Mouse (Mus musculus) spleen, postnatal 14 days (tissue): ENCODE measurements around the gene Tbl3.

Experiments used
- DNase-seq, 2 experiments: peaks; one replicate each; pipeline ENCODE4 v3.0.0; 2021 to 2022; ENCODE audit warnings: low spot score in 2 of 2

Tbl3 gene

DNA sequence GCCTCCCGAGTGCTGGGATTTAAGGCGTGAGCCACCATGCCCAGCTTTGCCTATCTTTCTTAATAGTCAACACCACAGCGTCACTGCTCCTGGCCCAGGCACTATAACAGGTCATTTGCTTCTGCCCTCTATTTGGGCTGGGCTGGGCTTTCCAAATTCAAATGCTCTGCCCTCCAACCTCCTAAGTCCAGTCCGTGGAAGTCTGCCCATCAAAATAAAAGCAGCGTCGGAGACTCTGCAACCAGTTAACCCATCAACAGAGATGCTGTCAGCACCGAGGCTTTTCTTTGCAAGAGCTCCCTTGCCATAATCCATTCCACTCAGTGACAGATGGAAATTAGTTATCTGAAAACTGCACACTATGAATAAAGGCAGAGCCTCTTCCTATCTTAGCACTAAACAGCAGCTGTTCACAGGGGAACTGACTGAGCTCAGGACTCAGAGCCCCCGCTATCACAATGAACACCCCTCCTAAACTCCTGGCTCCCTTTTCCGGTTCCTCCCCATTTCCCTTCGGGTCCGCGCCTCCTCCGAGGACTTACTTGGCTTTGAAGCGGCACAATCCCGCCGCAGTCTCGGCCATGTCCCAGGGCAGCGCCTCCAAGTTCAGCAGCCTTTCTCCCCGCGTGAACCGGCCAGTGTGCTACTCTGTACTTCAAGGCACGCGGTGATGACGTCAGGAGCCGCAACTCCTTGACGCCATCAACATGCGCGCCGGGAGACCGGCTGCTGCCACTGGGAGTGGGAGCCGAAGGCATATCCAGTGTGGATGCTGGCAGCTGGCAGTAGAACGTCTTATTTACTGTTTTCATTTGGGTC is at the start of gene Tbl3:
TSS of gene Tbl3 (minus strand) at position 679 of the 819 bp plus-strand sequence.
- DNase-seq, result peak; percentile 78 to 92

DNA sequence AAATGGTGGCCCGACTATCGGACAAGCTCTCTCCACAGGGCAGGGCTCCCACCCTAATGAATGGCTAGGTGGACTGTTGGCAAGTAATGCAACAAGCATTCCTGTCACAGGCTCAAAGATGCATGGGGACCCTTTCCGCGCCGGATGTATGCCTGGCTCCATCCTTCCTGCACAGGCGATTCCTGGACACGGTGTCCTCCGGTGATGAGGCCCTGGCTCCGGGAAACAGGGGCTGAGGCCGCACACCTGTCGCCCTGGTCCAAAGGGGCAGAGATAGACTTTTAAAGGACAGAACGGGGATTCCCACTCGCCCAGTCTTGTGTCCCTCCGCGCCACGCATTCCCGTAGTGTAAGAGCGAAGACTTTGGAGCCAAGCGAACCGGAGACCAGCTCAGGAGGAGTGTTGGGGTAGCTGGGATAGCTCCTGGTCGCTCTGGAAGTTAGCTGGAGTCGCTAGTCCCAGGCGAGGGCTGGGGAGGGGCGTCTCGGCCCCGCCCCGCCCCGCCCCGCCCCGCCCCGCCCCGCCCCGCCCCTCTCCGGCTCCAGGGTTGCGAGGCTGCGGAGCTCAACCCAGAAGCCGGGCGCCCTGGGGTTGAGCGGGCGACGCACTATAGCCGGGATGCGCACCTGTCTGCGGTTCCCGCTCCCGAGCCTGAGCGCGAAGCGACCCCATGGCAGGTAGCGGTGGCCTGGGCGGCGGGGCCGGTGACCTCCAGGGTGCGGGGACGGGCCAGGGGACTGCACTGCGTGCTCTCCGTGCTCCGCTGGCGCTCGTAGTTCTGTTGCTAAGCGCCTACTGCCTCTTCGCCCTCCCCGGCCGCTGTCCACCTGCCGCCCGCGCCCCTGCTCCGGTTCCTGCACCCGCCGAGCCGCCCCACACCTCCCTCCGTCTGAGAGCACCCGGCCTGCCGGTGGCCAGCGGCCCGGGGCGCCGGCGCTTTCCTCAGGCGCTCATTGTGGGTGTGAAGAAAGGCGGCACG is 45.2 kb upstream of the Tbl3 start, which contains the start of gene Hs3st6:
TSS of gene Hs3st6 (plus strand) at position 574 of the 980 bp plus-strand sequence.
- no peak for DNase-seq

DNA sequence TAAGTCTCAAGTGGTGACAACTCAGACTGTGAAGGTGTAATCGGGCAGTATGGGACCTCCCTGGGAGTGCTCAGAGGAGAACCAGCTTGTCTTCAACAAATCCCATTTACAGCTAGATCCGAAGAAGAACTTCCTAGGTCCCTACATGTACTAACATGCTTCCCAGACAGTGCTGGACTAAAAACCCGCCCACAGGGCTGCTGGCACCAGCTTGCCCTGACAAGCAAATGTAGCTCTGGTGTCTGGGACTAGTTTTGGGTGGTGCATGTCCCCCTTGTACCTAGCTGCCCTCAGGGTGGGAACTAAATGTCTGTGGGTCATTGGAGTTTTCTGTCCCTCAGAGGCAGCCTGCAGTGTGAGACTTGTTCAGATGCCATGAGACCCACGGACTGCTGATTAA is 44.1 kb upstream of the Tbl3 start:
- DNase-seq, result no peak

DNA sequence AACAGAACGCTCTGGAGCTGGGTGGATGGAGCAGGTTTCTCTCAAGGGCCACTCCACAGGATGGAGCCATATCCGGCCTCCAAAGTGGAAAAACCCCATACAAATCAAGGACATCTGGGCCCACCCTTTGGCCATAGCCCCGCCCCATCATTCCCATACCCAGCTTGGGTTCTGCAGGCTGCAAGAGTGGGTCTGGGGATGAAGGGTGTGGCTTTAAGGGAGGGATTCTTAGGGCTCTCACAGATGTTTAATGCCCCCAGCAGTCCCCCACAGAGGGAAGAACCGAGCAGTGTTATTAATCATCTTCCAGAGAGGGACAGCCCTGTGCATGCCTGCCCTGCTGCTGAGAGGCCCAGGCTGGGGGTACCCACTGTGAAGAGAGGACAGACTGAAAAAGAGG is 39.5 kb upstream of the Tbl3 start:
- DNase-seq, result no peak

DNA sequence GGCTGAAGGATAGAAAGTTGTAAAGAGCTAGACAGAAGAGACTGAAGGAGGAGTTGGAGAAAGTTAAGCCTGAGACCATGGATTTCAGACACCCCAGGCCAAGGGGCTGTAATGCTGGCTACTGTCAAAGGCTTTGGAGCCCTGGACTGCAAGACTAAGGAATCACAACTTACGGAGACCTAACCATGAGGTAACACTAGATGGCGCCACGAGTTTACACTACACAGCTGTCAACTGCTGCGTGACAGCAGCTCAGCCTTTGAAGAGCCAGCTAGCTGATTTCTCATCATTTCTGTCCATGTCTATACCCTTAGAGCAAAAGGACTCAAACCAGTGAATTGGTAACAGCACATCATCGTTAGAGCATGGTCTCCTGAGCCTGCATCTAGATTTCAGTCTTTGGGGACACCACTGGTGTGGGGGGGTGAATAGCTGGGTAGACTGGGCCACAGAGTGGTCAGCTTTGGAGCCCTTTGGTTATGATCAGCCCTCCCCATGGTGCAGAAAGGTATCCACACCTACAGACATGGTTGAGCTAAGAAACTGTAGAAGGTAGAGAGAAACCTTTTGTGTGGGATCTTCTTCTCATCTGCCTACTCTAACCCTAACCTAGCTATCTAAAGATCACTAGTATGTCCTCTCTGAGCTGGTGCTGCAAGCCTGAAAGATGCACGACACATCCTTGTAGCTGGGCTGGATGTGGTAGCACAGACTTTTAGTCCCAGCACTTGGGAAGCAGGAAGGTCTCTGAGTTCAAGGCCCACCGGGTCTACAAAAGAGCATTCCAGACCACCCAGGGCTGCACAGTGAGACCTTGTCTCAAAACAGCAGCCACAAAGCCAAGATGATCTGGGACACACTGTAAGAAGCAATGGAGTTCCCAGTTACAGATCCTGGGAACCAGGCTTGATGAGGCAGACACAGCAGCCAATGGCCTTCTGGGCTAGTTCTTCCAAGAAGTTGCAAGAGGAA is 38.4 kb upstream of the Tbl3 start:
- DNase-seq, result peak; percentile 57 to 79

DNA sequence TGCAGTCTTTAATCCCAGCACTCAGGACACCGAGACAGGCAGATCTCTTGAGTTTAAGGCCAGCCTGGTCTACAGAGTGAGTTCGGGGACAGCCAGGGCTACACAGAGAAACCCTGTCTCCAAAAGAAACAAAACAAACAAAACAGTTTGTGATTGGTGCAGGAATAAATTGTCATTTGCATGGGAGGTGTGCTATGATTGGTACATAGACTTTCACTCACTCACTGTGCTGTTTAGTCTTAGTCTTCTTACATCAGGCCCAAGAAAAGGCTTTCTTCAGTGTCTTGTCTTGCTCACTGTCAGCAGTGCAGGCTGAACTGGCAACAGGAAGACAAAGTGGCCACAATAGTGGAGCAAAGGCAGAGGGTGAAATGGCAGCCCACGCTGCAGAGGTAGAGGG is 36.9 kb upstream of the Tbl3 start:
- DNase-seq, result no peak

DNA sequence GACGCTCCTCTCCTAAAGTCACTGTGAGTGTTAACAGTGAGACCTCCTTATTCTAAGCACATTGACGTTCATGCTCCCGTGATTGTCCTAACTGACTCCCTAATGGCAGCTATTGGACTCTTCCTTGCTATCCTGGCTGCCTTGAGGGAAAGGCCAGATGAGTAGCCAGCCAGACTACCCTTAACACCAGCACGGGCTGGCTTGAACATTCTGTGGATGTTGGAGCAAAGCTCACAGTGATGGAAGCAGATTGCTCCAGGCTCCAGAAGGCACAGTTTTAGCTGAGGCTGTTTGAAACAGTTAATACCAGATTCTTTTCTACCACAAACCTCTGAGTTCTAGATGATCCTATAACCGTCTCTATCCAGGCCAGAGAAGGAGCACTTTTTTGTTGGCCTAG is 36.4 kb upstream of the Tbl3 start:
- no peak for DNase-seq

DNA sequence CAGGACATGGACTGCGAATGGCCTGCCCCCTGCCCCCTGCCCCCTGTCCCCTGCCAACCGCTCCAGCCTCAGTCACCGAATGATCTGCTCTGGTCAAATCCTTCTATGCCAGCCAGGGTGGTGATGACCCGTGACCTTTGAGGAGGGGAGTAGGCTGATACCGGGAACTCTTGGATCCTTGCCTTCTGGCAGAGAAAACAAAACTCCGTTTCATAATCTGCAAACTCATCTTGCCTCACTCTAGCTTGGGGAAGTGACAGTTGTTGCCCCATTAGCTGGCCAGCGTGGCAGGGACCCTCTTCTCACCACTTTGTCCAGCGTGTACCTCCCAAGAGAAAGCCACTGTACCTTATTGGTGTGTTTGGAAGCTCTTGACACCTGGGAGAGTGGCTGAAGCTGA is 34.8 kb upstream of the Tbl3 start:
- no peak for DNase-seq

DNA sequence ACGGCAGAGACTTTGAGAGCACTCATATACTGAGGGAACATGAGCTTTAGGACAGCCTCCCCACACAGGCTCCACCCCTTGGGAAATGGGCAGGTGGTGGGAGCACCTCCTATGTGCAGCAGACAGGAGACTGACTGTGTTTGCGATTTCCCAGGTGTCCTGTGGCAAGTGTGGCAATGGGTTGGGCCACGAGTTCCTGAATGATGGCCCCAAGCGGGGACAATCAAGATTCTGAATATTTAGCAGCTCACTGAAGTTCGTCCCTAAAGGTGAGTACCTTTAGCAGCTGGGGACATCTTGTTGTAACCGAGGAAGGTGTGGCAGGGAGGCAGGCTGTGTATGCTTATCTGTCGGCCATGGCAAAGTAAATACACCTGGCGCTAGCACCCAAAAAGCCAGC is 32.5 kb upstream of the Tbl3 start:
- no peak for DNase-seq

DNA sequence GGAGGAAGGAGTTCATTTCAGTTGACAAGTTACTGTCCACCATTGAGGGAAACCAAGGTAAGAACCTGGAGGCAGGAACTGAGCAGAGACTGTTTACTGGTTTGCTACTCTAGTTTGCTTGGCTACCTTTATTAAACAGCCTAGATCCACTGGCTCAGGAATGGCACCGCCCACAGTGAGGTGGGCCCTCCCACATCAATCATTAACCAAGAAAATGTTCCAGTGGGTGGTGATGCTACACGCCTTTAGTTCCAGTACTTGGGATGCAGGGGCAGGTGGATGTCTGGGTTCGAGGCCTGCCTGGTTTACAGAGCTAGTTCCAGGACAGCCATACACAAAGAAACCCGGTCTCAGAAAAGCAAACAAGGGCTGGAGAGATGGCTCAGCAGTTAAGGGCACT is 30.8 kb upstream of the Tbl3 start:
- no peak for DNase-seq

DNA sequence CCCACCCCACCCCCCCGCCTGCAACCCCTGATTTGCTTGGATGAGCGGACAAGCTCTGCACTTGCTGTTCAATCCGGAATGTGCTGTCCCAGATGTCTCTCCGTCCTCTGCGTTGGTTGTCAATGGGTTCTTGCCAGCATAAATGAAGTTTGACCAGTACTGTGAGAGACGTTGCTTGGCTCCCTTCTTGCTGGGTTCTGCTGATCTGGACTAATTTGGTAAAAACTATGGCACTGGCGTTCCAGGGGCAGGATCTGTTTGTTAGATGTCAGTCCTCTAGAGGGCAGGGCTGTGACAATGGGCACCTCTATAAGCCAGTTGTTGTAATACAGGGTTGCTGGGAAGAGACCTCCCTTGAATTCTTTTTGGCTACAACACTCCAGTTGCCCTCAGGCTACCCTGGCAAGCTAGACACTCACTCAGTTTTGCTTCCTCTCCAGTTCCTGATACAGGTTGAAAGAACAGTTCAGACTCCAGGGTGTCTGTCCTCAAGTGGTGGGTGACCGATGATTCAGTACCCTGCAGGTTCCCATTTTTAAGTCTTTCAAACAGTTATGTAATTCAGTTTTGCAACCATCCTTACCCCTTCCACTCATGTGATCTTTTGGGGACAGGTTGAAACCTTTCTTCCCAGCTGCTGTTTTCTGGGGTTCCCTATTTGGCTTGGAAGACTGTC is 29.8 kb upstream of the Tbl3 start:
- no peak for DNase-seq

DNA sequence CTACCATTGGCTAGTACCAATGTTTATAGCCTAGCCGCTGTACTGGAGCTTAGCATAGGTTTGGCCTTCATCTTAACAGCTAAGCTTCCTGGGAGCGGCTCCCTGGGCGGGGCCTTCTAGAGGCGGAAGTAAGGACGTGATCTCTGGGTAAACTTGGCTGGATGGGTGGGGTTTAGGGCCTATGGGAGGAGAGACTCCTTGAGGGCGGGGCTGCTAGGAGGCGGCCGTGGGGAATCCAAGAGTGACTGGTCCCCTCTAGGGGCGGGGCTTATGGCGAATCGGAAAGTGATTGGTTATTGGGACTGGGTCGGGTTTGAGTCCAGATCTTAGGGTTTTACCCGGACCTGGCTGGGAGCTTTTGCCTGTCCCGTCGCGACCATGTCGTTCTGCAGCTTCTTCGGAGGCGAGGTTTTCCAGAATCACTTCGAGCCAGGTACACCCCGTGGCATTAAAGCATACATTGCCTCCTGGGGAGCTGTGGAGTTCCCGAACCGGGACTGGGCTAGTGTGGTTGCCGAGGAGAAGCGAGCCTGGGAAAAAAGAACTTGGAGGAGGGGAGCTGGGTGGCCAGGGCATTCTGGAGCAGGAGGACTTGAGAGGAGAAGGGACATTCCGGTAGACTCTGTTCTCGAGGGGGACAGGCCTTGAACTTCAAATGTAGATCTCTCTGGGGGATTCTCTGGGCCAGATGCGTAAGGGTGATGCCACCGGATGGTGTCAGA is 29.0 kb upstream of the Tbl3 start, which contains the start of gene Msrb1:
TSS of gene Msrb1 (plus strand) at position 313 of the 722 bp plus-strand sequence.
- DNase-seq, result peak; percentile 91 to 92

DNA sequence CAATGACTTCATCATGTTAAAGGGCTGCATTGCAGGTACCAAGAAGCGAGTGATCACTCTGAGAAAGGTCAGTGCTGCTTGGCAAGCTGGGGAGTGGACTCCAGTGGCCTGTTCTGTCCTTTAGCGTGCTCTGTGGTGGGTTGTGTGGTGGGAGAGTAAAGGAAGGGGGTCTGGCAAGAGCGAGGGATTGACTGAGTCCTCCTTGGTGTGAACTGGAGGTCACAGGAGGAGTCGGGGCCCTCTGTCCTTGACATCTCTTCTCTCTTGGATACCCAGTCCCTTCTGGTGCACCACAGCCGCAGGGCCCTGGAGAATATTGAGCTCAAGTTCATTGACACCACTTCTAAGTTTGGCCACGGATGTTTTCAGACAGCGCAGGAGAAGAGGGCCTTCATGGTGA is 28.0 kb upstream of the Tbl3 start:
- no peak for DNase-seq

DNA sequence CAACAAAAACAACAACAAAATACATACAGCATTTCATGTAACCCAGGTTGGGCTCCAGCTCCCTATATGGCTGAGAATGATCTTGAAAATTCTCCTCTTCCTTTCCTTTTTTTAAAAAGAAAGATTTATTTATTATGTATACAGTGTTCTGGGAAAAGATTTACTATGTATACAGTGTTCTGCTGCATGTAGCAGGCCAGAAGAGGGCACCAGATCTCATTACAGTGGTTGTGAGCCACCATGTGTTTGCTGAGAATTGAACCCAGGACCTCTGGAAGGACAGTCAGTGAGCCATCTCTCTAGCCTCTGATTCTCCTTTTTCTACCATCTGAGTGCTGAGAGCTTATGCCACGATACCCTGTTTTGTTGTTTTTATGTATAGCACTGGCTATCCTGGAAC is 27.1 kb upstream of the Tbl3 start:
- no peak for DNase-seq

DNA sequence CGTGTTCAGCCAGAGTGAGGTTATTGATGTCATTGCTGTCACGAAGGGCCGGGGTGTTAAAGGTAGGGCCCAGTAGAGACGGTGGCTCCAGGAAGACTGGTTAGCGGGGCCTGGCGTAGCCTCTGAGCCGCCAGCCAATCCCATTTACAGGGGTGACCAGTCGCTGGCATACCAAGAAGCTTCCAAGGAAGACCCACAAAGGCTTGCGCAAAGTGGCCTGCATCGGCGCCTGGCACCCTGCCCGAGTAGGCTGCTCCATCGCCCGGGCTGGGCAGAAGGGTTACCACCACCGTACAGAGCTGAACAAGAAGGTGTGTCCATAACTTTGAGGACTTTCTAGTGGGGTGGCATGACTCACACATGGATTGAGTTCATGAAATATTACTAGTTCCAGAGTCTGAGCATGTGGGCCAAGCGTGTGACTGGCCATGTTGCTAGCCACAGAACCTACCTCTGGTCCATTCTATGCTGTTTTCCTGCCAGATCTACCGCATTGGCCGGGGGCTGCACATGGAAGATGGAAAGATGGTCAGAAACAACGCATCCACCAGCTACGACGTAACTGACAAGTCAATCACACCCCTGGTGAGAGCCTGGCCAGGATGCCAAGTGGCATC is 26.1 kb upstream of the Tbl3 start:
- no peak for DNase-seq

DNA sequence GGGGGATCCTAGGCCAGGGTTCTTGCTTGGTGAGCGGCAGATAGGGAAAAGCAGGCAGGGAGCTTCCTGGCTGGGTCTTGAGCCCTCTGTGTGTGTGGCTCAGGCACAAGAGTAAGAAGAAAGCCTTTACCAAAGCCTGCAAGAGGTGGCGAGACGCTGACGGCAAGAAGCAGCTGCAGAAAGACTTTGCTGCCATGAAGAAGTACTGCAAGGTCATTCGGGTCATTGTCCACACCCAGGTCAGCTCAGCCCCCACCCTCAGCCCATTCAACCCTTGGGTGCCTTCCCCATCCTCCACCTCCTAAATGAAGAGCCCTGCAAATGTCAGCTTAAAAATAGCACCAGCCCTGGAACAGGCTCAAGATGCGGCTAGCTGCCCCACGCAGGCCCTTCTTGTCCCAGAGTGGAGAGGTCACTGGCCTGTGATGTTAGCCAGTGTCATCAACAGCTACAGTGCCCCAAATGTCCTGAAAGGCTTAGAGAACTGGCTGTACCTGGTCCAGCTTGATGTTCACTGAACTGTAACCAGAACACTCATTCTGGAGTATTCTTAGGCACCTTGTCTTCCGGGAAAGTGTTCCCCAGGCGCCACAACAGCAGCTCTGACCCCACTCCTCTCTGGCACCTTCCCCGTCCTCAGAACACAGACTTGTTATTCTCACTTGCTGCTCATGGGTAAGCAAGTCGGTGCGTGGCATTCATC is 24.9 kb upstream of the Tbl3 start:
- DNase-seq, result no peak

DNA sequence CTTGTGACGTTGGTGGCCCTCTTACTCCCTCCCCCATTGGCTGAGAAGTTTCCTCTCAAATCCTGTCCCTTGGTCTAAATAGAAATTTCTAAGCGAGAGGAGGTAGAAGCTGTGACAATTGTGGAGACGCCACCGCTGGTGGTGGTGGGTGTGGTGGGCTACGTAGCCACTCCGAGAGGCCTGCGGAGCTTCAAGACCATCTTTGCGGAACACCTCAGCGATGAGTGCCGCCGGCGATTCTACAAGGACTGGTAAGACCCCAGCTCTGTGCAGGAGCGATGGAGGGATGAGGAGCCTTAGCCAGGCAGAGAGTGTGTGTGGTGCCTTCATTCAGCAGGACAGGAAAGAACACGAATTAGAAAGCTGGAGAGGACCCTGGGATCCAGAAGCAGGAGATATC is 23.3 kb upstream of the Tbl3 start:
- no peak for DNase-seq

DNA sequence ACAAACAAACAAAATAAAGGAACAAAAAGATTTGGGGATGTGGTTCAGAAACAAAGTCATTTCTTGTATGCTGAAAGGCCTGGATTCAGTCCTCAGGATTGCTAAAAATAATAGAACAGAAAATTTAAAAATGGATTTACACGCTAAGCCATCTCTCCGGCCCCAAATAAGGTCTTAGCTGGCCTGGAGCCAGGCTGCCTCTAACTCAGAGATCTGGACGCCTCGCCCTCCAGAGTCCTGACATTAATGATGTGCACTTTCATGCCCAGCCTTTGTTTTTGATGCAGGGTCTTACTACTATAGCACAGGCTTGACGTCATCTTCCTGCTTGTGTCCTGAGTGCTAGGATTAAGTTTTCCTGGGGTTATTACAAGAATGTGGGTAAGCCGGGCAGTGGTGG is 21.6 kb upstream of the Tbl3 start:
- no peak for DNase-seq

DNA sequence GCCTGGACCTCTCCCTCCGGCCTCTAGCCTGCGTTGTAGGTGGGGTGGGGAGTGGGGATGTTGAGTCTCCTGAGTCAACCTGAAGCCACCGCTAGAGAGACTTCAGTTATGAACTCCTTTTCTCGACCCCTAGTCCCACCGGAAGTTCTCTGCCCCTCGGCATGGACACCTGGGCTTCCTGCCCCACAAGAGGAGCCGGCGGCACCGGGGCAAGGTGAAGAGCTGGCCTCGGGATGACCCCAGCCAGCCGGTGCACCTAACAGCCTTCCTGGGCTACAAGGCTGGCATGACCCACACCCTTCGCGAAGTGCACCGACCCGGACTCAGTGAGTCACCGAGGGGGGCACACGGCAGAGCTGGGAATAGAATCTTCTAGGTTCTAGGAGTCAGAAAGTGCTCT is 20.7 kb upstream of the Tbl3 start:
- DNase-seq, result no peak
